Mouse (Mus musculus): ENCODE measurements around the gene Kank4. TPM values are rescaled to one million over a fixed set of nuclear protein-coding genes. Genes with fewer than 3 reads are reported as not detected.

The Kank4 gene
- polyA plus RNA-seq, 1 experiment from 2014 or later: 0.08 TPM

GRCm38 (mm10) chr4:98758012-98758821, 59.1 kb downstream of the Kank4 start:
- ATAC-seq (no peak), DNase-seq (no peak)
- no peak overlapping the region for H3K27ac ChIP-seq (ENCODE audit: low read depth)
- H3K27me3 ChIP-seq (ENCODE audit: insufficient read depth, low read length): no peaks in the 10 kb centered on the region
- no peaks in the 10 kb centered on the region for H3K9me3 ChIP-seq (ENCODE audit: low read length)
- WGBS (ENCODE audit: insufficient replicate concordance): 71% methylated on average over 4 of the region's 4 CpGs
- no peak overlapping the region for H3K4me2 ChIP-seq (ENCODE audit: low read depth, low read length)
- no peaks in the 10 kb centered on the region for H3K36me3 ChIP-seq (replicated peaks; ENCODE audit: insufficient read depth, low read length)
- H3K4me1 ChIP-seq (ENCODE audit: insufficient read depth): no peaks in the 10 kb centered on the region
- H3K4me3 ChIP-seq (ENCODE audit: low read depth, low read length): no peak overlapping the region
- H3K9ac ChIP-seq (replicated peaks): no peak overlapping the region
- TF ChIP-seq CTCF (IDR thresholded peaks at IDR 0.05; ENCODE audit: low read depth) (no peak), EP300 (IDR thresholded peaks at IDR 0.05; ENCODE audit: low read depth) (no peak)

GRCm38 (mm10) chr4:98756141-98756540, 61.2 kb downstream of the Kank4 start:
- Histone ChIP-seq H3K4me2 (ENCODE audit: low read depth, low read length) (no peak overlapping the region), H3K36me3 (replicated peaks; ENCODE audit: insufficient read depth, low read length) (no peaks in the 10 kb centered on the region), H3K9me3 (ENCODE audit: low read length) (no peaks in the 10 kb centered on the region), H3K9ac (replicated peaks) (no peak overlapping the region), H3K4me3 (ENCODE audit: low read depth, low read length) (no peak overlapping the region), H3K4me1 (ENCODE audit: insufficient read depth) (no peaks in the 10 kb centered on the region), H3K27ac (ENCODE audit: low read depth) (no peak overlapping the region), H3K27me3 (ENCODE audit: insufficient read depth, low read length) (no peaks in the 10 kb centered on the region)
- DNase-seq (no peak), ATAC-seq (no peak)
- 79% methylated on average over 11 of the region's 11 CpGs for whole genome bisulfite sequencing (ENCODE audit: insufficient replicate concordance)
- no peak for TF ChIP-seq EP300 (IDR thresholded peaks at IDR 0.05; ENCODE audit: low read depth)
- TF ChIP-seq CTCF (IDR thresholded peaks at IDR 0.05; ENCODE audit: low read depth): no peak

- Histone ChIP-seq H3K36me3 (replicated peaks; ENCODE audit: insufficient read depth, low read length) (no peaks in the 10 kb centered on the region), H3K9me3 (ENCODE audit: low read length) (no peaks in the 10 kb centered on the region), H3K4me2 (ENCODE audit: low read depth, low read length) (no peak overlapping the region), H3K27me3 (ENCODE audit: insufficient read depth, low read length) (no peaks in the 10 kb centered on the region), H3K9ac (replicated peaks) (no peak overlapping the region), H3K4me1 (ENCODE audit: insufficient read depth) (no peaks in the 10 kb centered on the region), H3K27ac (ENCODE audit: low read depth) (no peak overlapping the region), H3K4me3 (ENCODE audit: low read depth, low read length) (no peak overlapping the region)
- ATAC-seq (no peak), DNase-seq (no peak)
- no peak for TF ChIP-seq CTCF (IDR thresholded peaks at IDR 0.05; ENCODE audit: low read depth)
- TF ChIP-seq EP300 (IDR thresholded peaks at IDR 0.05; ENCODE audit: low read depth): no peak
- 75% methylated on average over 4 of the region's 4 CpGs for WGBS (ENCODE audit: insufficient replicate concordance)
Measured at GRCm38 (mm10) chr4:98754456-98754855, 62.9 kb downstream of the Kank4 start.

- DNase-seq: no peak
- Histone ChIP-seq H3K27ac (ENCODE audit: low read depth) (no peak overlapping the region), H3K9ac (replicated peaks) (no peak overlapping the region), H3K4me3 (ENCODE audit: low read depth, low read length) (no peak overlapping the region), H3K27me3 (ENCODE audit: insufficient read depth, low read length) (no peaks in the 10 kb centered on the region), H3K4me1 (ENCODE audit: insufficient read depth) (no peaks in the 10 kb centered on the region), H3K9me3 (ENCODE audit: low read length) (no peaks in the 10 kb centered on the region), H3K4me2 (ENCODE audit: low read depth, low read length) (no peak overlapping the region), H3K36me3 (replicated peaks; ENCODE audit: insufficient read depth, low read length) (no peaks in the 10 kb centered on the region)
- TF ChIP-seq EP300 (IDR thresholded peaks at IDR 0.05; ENCODE audit: low read depth) (no peak), CTCF (IDR thresholded peaks at IDR 0.05; ENCODE audit: low read depth) (no peak)
- ATAC-seq: no peak
- 29% methylated on average over 7 of the region's 7 CpGs for WGBS (ENCODE audit: insufficient replicate concordance)
Measured at GRCm38 (mm10) chr4:98743906-98744210, 73.5 kb downstream of the Kank4 start.

- Histone ChIP-seq H3K27ac (ENCODE audit: low read depth) (no peak overlapping the region), H3K27me3 (ENCODE audit: insufficient read depth, low read length) (no peaks in the 10 kb centered on the region), H3K4me3 (ENCODE audit: low read depth, low read length) (no peak overlapping the region), H3K9ac (replicated peaks) (no peak overlapping the region), H3K4me2 (ENCODE audit: low read depth, low read length) (no peak overlapping the region), H3K9me3 (ENCODE audit: low read length) (no peaks in the 10 kb centered on the region), H3K36me3 (replicated peaks; ENCODE audit: insufficient read depth, low read length) (no peaks in the 10 kb centered on the region), H3K4me1 (ENCODE audit: insufficient read depth) (no peaks in the 10 kb centered on the region)
- DNase-seq (no peak), ATAC-seq (no peak)
- no peak for TF ChIP-seq CTCF (IDR thresholded peaks at IDR 0.05; ENCODE audit: low read depth)
- no peak for TF ChIP-seq EP300 (IDR thresholded peaks at IDR 0.05; ENCODE audit: low read depth)
- 59% methylated on average over 3 of the region's 3 CpGs for WGBS (ENCODE audit: insufficient replicate concordance)
Measured at GRCm38 (mm10) chr4:98743209-98743905, 74.0 kb downstream of the Kank4 start.

- ATAC-seq (no peak), DNase-seq (no peak)
- no peaks in the 10 kb centered on the region for H3K27me3 ChIP-seq (ENCODE audit: insufficient read depth, low read length)
- no peaks in the 10 kb centered on the region for H3K9me3 ChIP-seq (ENCODE audit: low read length)
- WGBS (ENCODE audit: insufficient replicate concordance): 47% methylated on average over 2 of the region's 2 CpGs
- no peak overlapping the region for H3K4me3 ChIP-seq (ENCODE audit: low read depth, low read length)
- no peak overlapping the region for H3K27ac ChIP-seq (ENCODE audit: low read depth)
- H3K9ac ChIP-seq (replicated peaks): no peak overlapping the region
- no peaks in the 10 kb centered on the region for H3K4me1 ChIP-seq (ENCODE audit: insufficient read depth)
- TF ChIP-seq CTCF (IDR thresholded peaks at IDR 0.05; ENCODE audit: low read depth) (peak; percentile 54), EP300 (IDR thresholded peaks at IDR 0.05; ENCODE audit: low read depth) (no peak)
- no peaks in the 10 kb centered on the region for H3K36me3 ChIP-seq (replicated peaks; ENCODE audit: insufficient read depth, low read length)
- no peak overlapping the region for H3K4me2 ChIP-seq (ENCODE audit: low read depth, low read length)
Measured at GRCm38 (mm10) chr4:98739753-98740152, 77.6 kb downstream of the Kank4 start.

Measured in liver, postnatal 0 days (tissue).